Mouse (Mus musculus): ENCODE measurements around the gene Pxdc1.

- TF ChIP-seq CTCF (IDR thresholded peaks at IDR 0.05; ENCODE audit: extremely low read depth, insufficient read depth, low read length): no peak
- TF ChIP-seq POLR2A (IDR thresholded peaks at IDR 0.05; ENCODE audit: extremely low read depth, insufficient read depth, low read length): no peak
Measured at GRCm38 (mm10) chr13:34700091-34700490, 46.8 kb upstream of the Pxdc1 start.
